Mouse (Mus musculus) heart, embryonic 11.5 days (tissue): ENCODE results near the gene Akap13. TPM values are rescaled to one million over a fixed set of nuclear protein-coding genes. Genes with fewer than 3 reads are reported as not detected.

ENCODE experiments used
- ATAC-seq: fragments of 200-750 bp; cut with Nextera tagmentation; replicated peaks from 2 replicates; pipeline ENCODE4 v1.8.0; 2017; ENCODE audit warnings: moderate library complexity; ENCODE audit not compliant: insufficient number of reproducible peaks, low FRiP score, low TSS enrichment
- H3K27ac ChIP-seq: fragments of 300-500 bp; sonication (generic); 2 replicates; pipeline ENCODE4 v1.5.1; 2014; ENCODE audit warnings: mild to moderate bottlenecking, low read depth, low read length
- H3K27me3 ChIP-seq: fragments of 300-500 bp; sonication (generic); 2 replicates; pipeline ENCODE4 v1.6.1; 2014; ENCODE audit warnings: mild to moderate bottlenecking, low read length, mixed read lengths; ENCODE audit not compliant: control insufficient read depth, insufficient read depth
- H3K36me3 ChIP-seq: fragments of 300-500 bp; sonication (generic); 2 replicates; pipeline ENCODE4 v1.6.1; 2014; ENCODE audit warnings: mild to moderate bottlenecking, low read length, moderate library complexity, mixed read lengths; ENCODE audit not compliant: control insufficient read depth, insufficient read depth
- H3K4me1 ChIP-seq: fragments of 300-500 bp; sonication (generic); 2 replicates; pipeline ENCODE4 v1.6.1; 2014; ENCODE audit warnings: low read length; ENCODE audit not compliant: control insufficient read depth, insufficient read depth
- H3K4me2 ChIP-seq: fragments of 300-500 bp; sonication (generic); 2 replicates; pipeline ENCODE4 v1.6.1; 2014; ENCODE audit warnings: mild to moderate bottlenecking, moderate library complexity
- H3K4me3 ChIP-seq: fragments of 300-500 bp; sonication (generic); 2 replicates; pipeline ENCODE4 v1.5.1; 2014; ENCODE audit warnings: low read depth, low read length
- H3K9ac ChIP-seq: fragments of 300-500 bp; sonication (generic); 2 replicates; pipeline ENCODE4 v1.6.1; 2014; ENCODE audit warnings: mild to moderate bottlenecking, low read depth, low read length, moderate library complexity
- H3K9me3 ChIP-seq: fragments of 300-500 bp; sonication (generic); replicated peaks from 2 replicates; pipeline ENCODE4 v1.6.1; 2016; ENCODE audit warnings: low read length; ENCODE audit not compliant: control insufficient read depth
- WGBS: fragments of 180-500 bp; shearing (Covaris S2); extraction: QIAGEN DNeasy Blood & Tissue Kit; methylation state at CpG from one replicate; pipeline ENCODE4 v1.1.7; 2014; ENCODE audit not compliant: insufficient replicate concordance; 5-methylcytosine and 5-hydroxymethylcytosine counted together
- polyA plus RNA-seq: library from polyadenylated mRNA; unstranded; fragments of >200 nt; fragmentation: Nextera tagmentation; extraction: Ambion mirVana; gene quantifications from 2 replicates; pipeline ENCODE4 v1.2.1, GENCODE M21; 2014

Gene Akap13
- polyA plus RNA-seq, 1 experiment from 2014 or later, result 68.1 TPM

GRCm38 (mm10) chr7:75778053-75778452 lies 322.7 kb downstream of the Akap13 start:
- ATAC-seq, result no peak
- no peak overlapping the region for H3K4me3 ChIP-seq
- H3K9me3 ChIP-seq, result no peaks in the 10 kb centered on the region
- H3K27ac ChIP-seq, result no peak overlapping the region
- H3K36me3 ChIP-seq, result peaks cover 15% of the 10 kb centered on the region
- 86% methylated on average over 2 of the region's 2 CpGs for WGBS
- no peak overlapping the region for H3K9ac ChIP-seq
- H3K4me1 ChIP-seq, result peaks cover 9% of the 10 kb centered on the region
- H3K4me2 ChIP-seq, result no peak overlapping the region
- H3K27me3 ChIP-seq, result no peaks in the 10 kb centered on the region

- H3K4me1 ChIP-seq, result peaks cover 9% of the 10 kb centered on the region
- peaks cover 12% of the 10 kb centered on the region for H3K36me3 ChIP-seq
- H3K9ac ChIP-seq, result peak overlapping the region; percentile 88
- no peaks in the 10 kb centered on the region for H3K9me3 ChIP-seq
- ATAC-seq, result no peak
- H3K4me2 ChIP-seq, result peak overlapping the region; percentile 70
- no peaks in the 10 kb centered on the region for H3K27me3 ChIP-seq
- H3K4me3 ChIP-seq, result peak overlapping the region; percentile 69
- 46% methylated on average over 2 of the region's 5 CpGs for WGBS
- no peak overlapping the region for H3K27ac ChIP-seq
These were observed 325.5 kb downstream of the Akap13 start for GRCm38 (mm10) chr7:75780812-75781211.

- WGBS, result 9% methylated on average over 13 of the region's 13 CpGs
- ATAC-seq, result 0 out of 2 replicates have a peak, but pooled peaks have one; percentile 1
- Histone ChIP-seq H3K4me3 (peak overlapping the region; percentile 69), H3K27me3 (no peaks in the 10 kb centered on the region), H3K9me3 (no peaks in the 10 kb centered on the region), H3K4me1 (peaks cover 9% of the 10 kb centered on the region), H3K4me2 (peak overlapping the region; percentile 70), H3K36me3 (peaks cover 12% of the 10 kb centered on the region), H3K27ac (peak overlapping the region; percentile 22; the same call in 1 of the 2 replicates), H3K9ac (peak overlapping the region; percentile 88)
These were observed 326.1 kb downstream of the Akap13 start for GRCm38 (mm10) chr7:75781298-75781947.

- Histone ChIP-seq H3K9me3 (no peaks in the 10 kb centered on the region), H3K27ac (0 out of 2 replicates have a peak overlapping the region, but pooled peaks have one; percentile 22), H3K27me3 (no peaks in the 10 kb centered on the region), H3K4me2 (peak overlapping the region; percentile 70), H3K9ac (peak overlapping the region; percentile 88), H3K4me1 (peaks cover 12% of the 10 kb centered on the region), H3K36me3 (peaks cover 12% of the 10 kb centered on the region), H3K4me3 (peak overlapping the region; percentile 69)
- peak; percentile 86 for ATAC-seq
- WGBS, result 10% methylated on average over 36 of the region's 36 CpGs
These were observed 326.8 kb downstream of the Akap13 start for GRCm38 (mm10) chr7:75781948-75782722.

GRCm38 (mm10) chr7:75782723-75783011 lies 327.3 kb downstream of the Akap13 start:
- H3K4me3 ChIP-seq, result no peak overlapping the region
- H3K4me1 ChIP-seq, result peaks cover 18% of the 10 kb centered on the region
- no peak for ATAC-seq
- H3K36me3 ChIP-seq, result peaks cover 7% of the 10 kb centered on the region
- H3K9me3 ChIP-seq, result no peaks in the 10 kb centered on the region
- H3K4me2 ChIP-seq, result no peak overlapping the region; the same call in 1 of the 2 replicates
- H3K27ac ChIP-seq, result no peak overlapping the region
- H3K27me3 ChIP-seq, result no peaks in the 10 kb centered on the region
- 88% methylated on average over 3 of the region's 3 CpGs for WGBS
- H3K9ac ChIP-seq, result no peak overlapping the region; the same call in 1 of the 2 replicates

GRCm38 (mm10) chr7:75785388-75786328 lies 330.3 kb downstream of the Akap13 start:
- Histone ChIP-seq H3K4me2 (no peak overlapping the region), H3K9me3 (no peaks in the 10 kb centered on the region), H3K4me1 (peaks cover 18% of the 10 kb centered on the region), H3K27me3 (no peaks in the 10 kb centered on the region), H3K4me3 (no peak overlapping the region), H3K9ac (no peak overlapping the region), H3K27ac (no peak overlapping the region), H3K36me3 (no peaks in the 10 kb centered on the region)
- ATAC-seq, result no peak
- WGBS, result 86% methylated on average over 14 of the region's 14 CpGs

GRCm38 (mm10) chr7:75786812-75787211 lies 331.5 kb downstream of the Akap13 start:
- Histone ChIP-seq H3K9me3 (no peaks in the 10 kb centered on the region), H3K9ac (no peak overlapping the region), H3K4me2 (no peak overlapping the region), H3K4me3 (no peak overlapping the region), H3K27ac (no peak overlapping the region), H3K36me3 (no peaks in the 10 kb centered on the region), H3K27me3 (no peaks in the 10 kb centered on the region), H3K4me1 (peaks cover 17% of the 10 kb centered on the region)
- WGBS, result 10% methylated on average over 1 of the region's 2 CpGs
- no peak for ATAC-seq

GRCm38 (mm10) chr7:75787371-75787770 lies 332.0 kb downstream of the Akap13 start:
- H3K4me1 ChIP-seq, result peaks cover 17% of the 10 kb centered on the region
- H3K27ac ChIP-seq, result no peak overlapping the region
- no peaks in the 10 kb centered on the region for H3K36me3 ChIP-seq
- 36% methylated on average over 3 of the region's 3 CpGs for whole genome bisulfite sequencing
- H3K9ac ChIP-seq, result no peak overlapping the region
- no peaks in the 10 kb centered on the region for H3K27me3 ChIP-seq
- no peak overlapping the region for H3K4me2 ChIP-seq
- H3K9me3 ChIP-seq, result no peaks in the 10 kb centered on the region
- no peak for ATAC-seq
- H3K4me3 ChIP-seq, result no peak overlapping the region
